Mouse (Mus musculus): ENCODE measurements around the gene Sipa1.

GRCm38 (mm10) chr19:5704163-5704800 is 40.8 kb upstream of the Sipa1 start, which contains the start of gene Kcnk7:
- TF ChIP-seq GATA1 (IDR thresholded peaks at IDR 0.05; ENCODE audit: borderline replicate concordance, low read length) (no peak), FLI1 (IDR thresholded peaks at IDR 0.05; ENCODE audit: low read length) (no peak)
